In genomic region chr7:34667874-34668273, GRCm38 (mm10) we compare ENCODE assay signal across 27 mouse cellular contexts. TPM values are rescaled to one million over a fixed set of nuclear protein-coding genes. Genes with fewer than 3 reads are reported as not detected.
DNase-seq lines count a peak whose midpoint lies in the region; ATAC-seq and TF ChIP-seq lines count a peak whose summit lies in the region.
"Had no signal": no experiment of that assay in that cellular context is flagged by ENCODE, and none has a peak within 500 bp of the region (broad histone marks: within the 10 kb centered on the region; RNA-seq: fewer than 3 reads in every experiment).

No protein-coding gene starts in this region.

- peak overlapping the region; percentile 46; the same call in 1 of the 2 replicates for H3K4me3 ChIP-seq in E14TG2a.4 (replicated peaks; ENCODE audit: low read length)
- no peak overlapping the region for H3K4me3 ChIP-seq in kidney, embryonic 16.5 days (ENCODE audit: low read length)
- H3K4me3 ChIP-seq: embryonic facial prominence, embryonic 13.5 days; forebrain, embryonic 10.5 days; forebrain, embryonic 15.5 days; limb, embryonic 10.5 days; limb, embryonic 15.5 days; liver, embryonic 13.5 days; midbrain, embryonic 13.5 days; neural tube, embryonic 13.5 days had no signal

- H3K9me3 ChIP-seq in E14TG2a.4 (ENCODE audit: low read length), result peaks cover 5% of the 10 kb centered on the region
- no peaks in the 10 kb centered on the region for H3K9me3 ChIP-seq in kidney, embryonic 16.5 days (ENCODE audit: low read length)
- H3K9me3 ChIP-seq: embryonic facial prominence, embryonic 13.5 days; forebrain, embryonic 15.5 days; limb, embryonic 10.5 days; limb, embryonic 15.5 days; liver, embryonic 13.5 days; midbrain, embryonic 13.5 days; neural tube, embryonic 13.5 days had no signal

- H3K4me2 ChIP-seq in kidney, embryonic 16.5 days (replicated peaks; ENCODE audit: low read depth, low read length), result no peak overlapping the region
- H3K4me2 ChIP-seq: embryonic facial prominence, embryonic 13.5 days; forebrain, embryonic 15.5 days; limb, embryonic 15.5 days; liver, embryonic 13.5 days; midbrain, embryonic 13.5 days; neural tube, embryonic 13.5 days had no signal

- H3K36me3 ChIP-seq in E14TG2a.4 (ENCODE audit: insufficient read depth, low read length), result no peaks in the 10 kb centered on the region
- H3K36me3 ChIP-seq in kidney, embryonic 16.5 days (ENCODE audit: insufficient read depth, low read length), result no peaks in the 10 kb centered on the region
- H3K36me3 ChIP-seq: embryonic facial prominence, embryonic 13.5 days; forebrain, embryonic 10.5 days; forebrain, embryonic 15.5 days; limb, embryonic 10.5 days; limb, embryonic 15.5 days; liver, embryonic 13.5 days; midbrain, embryonic 13.5 days; neural tube, embryonic 13.5 days had no signal

- peak; percentile 36; the same call in 1 of the 2 replicates for ATAC-seq in kidney, embryonic 16.5 days (ENCODE audit: low FRiP score, low TSS enrichment)
- ATAC-seq: forebrain, embryonic 15.5 days; hindbrain, embryonic 16.5 days; lung, postnatal 0 days; midbrain, embryonic 13.5 days had no signal

- peak overlapping the region; percentile 47; the same call in 1 of the 2 replicates for H3K27ac ChIP-seq in kidney, embryonic 16.5 days (ENCODE audit: low read length)
- H3K27ac ChIP-seq: embryonic facial prominence, embryonic 13.5 days; forebrain, embryonic 10.5 days; forebrain, embryonic 15.5 days; limb, embryonic 10.5 days; limb, embryonic 15.5 days; liver, embryonic 13.5 days; macrophage; midbrain, embryonic 13.5 days; neural tube, embryonic 13.5 days had no signal

- peaks cover 30% of the 10 kb centered on the region for H3K27me3 ChIP-seq in E14TG2a.4 (ENCODE audit: insufficient read depth, low read length)
- peaks cover 3% of the 10 kb centered on the region; the same call in 1 of the 2 replicates for H3K27me3 ChIP-seq in kidney, embryonic 16.5 days (ENCODE audit: insufficient read depth, low read length)
- H3K27me3 ChIP-seq: liver, embryonic 13.5 days had no signal

- peak; percentile 6 for DNase-seq in R1 (ENCODE audit: low read depth, low spot score)
- peak; percentile 64 to 77 for DNase-seq in kidney, postnatal 36 days
- DNase-seq in adrenal gland, postnatal 36 days, result no peak
- no peak for DNase-seq in urinary bladder, postnatal 14 days (ENCODE audit: low spot score)
- DNase-seq in gastrocnemius, postnatal 10 days, result no peak
- DNase-seq: adrenal gland, postnatal 10 days; cerebellum, adult 11-12 months; cerebellum, adult 9-11 months; layer of hippocampus, postnatal 36 days; liver, embryonic 13.5 days; lung, adult 18-20 months; thymus, adult 18-20 months; thymus, postnatal 25 days had no signal

- peaks cover 59% of the 10 kb centered on the region for H3K4me1 ChIP-seq in E14TG2a.4 (replicated peaks; ENCODE audit: low read depth, low read length)
- peaks cover 17% of the 10 kb centered on the region for H3K4me1 ChIP-seq in kidney, embryonic 16.5 days (ENCODE audit: insufficient read depth, low read length)
- H3K4me1 ChIP-seq: liver, embryonic 13.5 days had no signal

- 30% methylated on average over 16 of the region's 16 CpGs for WGBS in kidney, embryonic 16.5 days

- no peak overlapping the region for H3K9ac ChIP-seq in kidney, embryonic 16.5 days (replicated peaks; ENCODE audit: low read length)
- H3K9ac ChIP-seq: embryonic facial prominence, embryonic 13.5 days; forebrain, embryonic 15.5 days; limb, embryonic 15.5 days; liver, embryonic 13.5 days; midbrain, embryonic 13.5 days; neural tube, embryonic 13.5 days had no signal

- TF ChIP-seq CTCF in E14TG2a.4 (conservative IDR thresholded peaks at IDR 0.05; ENCODE audit: low read length), result no peak

RNA-seq across cellular contexts. Expression of gene Kctd15, which starts 11.3 kb away (rescaled TPM):
- 41.6 and 41.9 TPM in 2 replicates for polyA plus RNA-seq in kidney, embryonic 16.5 days (2015; fragmentation: Nextera tagmentation; extraction: Ambion mirVana)
- 10 to 100 TPM in 1 of 2 experiments, 1 to 10 TPM in 1; 9.0 to 11.3 TPM for total RNA-seq in adrenal gland, postnatal 36 days (2021)
- total RNA-seq in gastrocnemius, postnatal 10 days (2021), result 10 to 100 TPM; 37.0 to 37.2 TPM
- total RNA-seq: common myeloid progenitor, adult 5-6 weeks; megakaryocyte-erythroid progenitor cell, adult 5-6 weeks had no signal
- polyA plus RNA-seq: macrophage had no signal

Comparison
In these comparisons a context has a peak if more than half of its experiments do, and no peak if none do; other contexts are left out.
1. DNase-seq: peak in R1 (single experiment) and kidney, postnatal 36 days (2 of 2); none in adrenal gland, postnatal 36 days (0 of 2), urinary bladder, postnatal 14 days (single experiment) and gastrocnemius, postnatal 10 days (single experiment).